Mouse (Mus musculus) liver, adult 2 months (tissue): ENCODE measurements around the gene Crebl2.

Experiments used
- CTCF ChIP-seq: fragments of 200-500 bp; IDR thresholded peaks from 2 replicates; pipeline ENCODE4 v1.5.1; 2011; ENCODE audit warnings: low read depth, low read length, control low read depth
- POLR2A ChIP-seq: fragments of 200-500 bp; IDR thresholded peaks from 2 replicates; pipeline ENCODE4 v1.6.1; 2011; ENCODE audit warnings: low read length, control low read depth; ENCODE audit not compliant: insufficient read depth; ENCODE audit errors: extremely low read depth

- TF ChIP-seq POLR2A (no peak), CTCF (no peak)
Observed at GRCm38 (mm10) chr6:134845726-134846125, 15.8 kb downstream of the Crebl2 start.
